7 mouse cellular contexts compared by ENCODE assay signal in the genomic region with DNA sequence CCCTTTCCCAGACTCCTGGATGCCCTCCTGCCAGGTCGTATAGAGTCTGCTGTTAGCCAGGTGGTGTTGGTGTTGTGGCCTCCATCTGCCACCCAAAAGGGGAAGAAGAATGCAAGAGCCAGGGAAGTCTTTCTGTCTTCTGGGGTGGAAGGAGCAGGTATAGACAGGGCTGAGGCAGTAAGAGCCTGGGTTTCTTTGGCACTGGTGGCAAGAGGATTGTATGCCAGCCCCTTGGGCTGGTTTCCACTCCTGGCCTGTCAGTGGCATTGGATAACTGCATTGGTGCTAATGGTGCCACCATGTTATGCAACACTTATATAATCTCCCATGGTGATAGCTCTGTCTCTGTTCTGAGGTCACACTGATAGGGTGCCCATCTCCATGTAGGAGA. TPM values are rescaled to one million over a fixed set of nuclear protein-coding genes. Genes with fewer than 3 reads are reported as not detected.
DNase-seq lines count a peak whose midpoint lies in the region; ATAC-seq and TF ChIP-seq lines count a peak whose summit lies in the region.

No protein-coding gene starts in this region.

- peak overlapping the region; percentile 98 for H3K4me2 ChIP-seq in lung, embryonic 15.5 days
- peak overlapping the region; percentile 94 for H3K4me2 ChIP-seq in heart, embryonic 12.5 days
- H3K4me2 ChIP-seq in neural tube, embryonic 12.5 days (replicated peaks) = peak overlapping the region; percentile 90

- no peak for TF ChIP-seq POLR2A in cerebellum, adult 2 months (IDR thresholded peaks at IDR 0.05; ENCODE audit: borderline replicate concordance, insufficient read depth, low read length)

- H3K9me3 ChIP-seq in lung, embryonic 15.5 days = no peaks in the 10 kb centered on the region
- no peaks in the 10 kb centered on the region for H3K9me3 ChIP-seq in heart, embryonic 12.5 days (replicated peaks)
- no peaks in the 10 kb centered on the region for H3K9me3 ChIP-seq in neural tube, embryonic 12.5 days

- no peak overlapping the region for H3K27ac ChIP-seq in lung, embryonic 15.5 days
- H3K27ac ChIP-seq in cerebellum, adult 2 months (ENCODE audit: insufficient read depth, low read length) = peak overlapping the region; percentile 69
- no peak overlapping the region for H3K27ac ChIP-seq in heart, embryonic 12.5 days (ENCODE audit: poor library complexity, severe bottlenecking)
- H3K27ac ChIP-seq in neural tube, embryonic 12.5 days = no peak overlapping the region

- no peak overlapping the region for H3K9ac ChIP-seq in lung, embryonic 15.5 days
- H3K9ac ChIP-seq in heart, embryonic 12.5 days = no peak overlapping the region
- H3K9ac ChIP-seq in neural tube, embryonic 12.5 days = no peak overlapping the region

- H3K27me3 ChIP-seq in lung, embryonic 15.5 days = no peaks in the 10 kb centered on the region
- no peaks in the 10 kb centered on the region for H3K27me3 ChIP-seq in cerebellum, adult 2 months (ENCODE audit: control insufficient read depth, insufficient read depth, low read length)
- H3K27me3 ChIP-seq in heart, embryonic 12.5 days (replicated peaks) = no peaks in the 10 kb centered on the region
- 0 out of 2 replicates have a peak, but pooled peaks cover 5% of the 10 kb centered on the region for H3K27me3 ChIP-seq in neural tube, embryonic 12.5 days (replicated peaks)

- peak overlapping the region; percentile 74; the same call in 1 of the 2 replicates for H3K4me3 ChIP-seq in lung, embryonic 15.5 days
- H3K4me3 ChIP-seq in cerebellum, adult 2 months (replicated peaks; ENCODE audit: insufficient read depth, low read depth, low read length) = peak overlapping the region; percentile 76
- H3K4me3 ChIP-seq in heart, embryonic 12.5 days = peak overlapping the region; percentile 79
- no peak overlapping the region for H3K4me3 ChIP-seq in neural tube, embryonic 12.5 days

- ATAC-seq in lung, embryonic 15.5 days (ENCODE audit: borderline replicate concordance, extremely low read depth, low FRiP score, low TSS enrichment) = no peak
- no peak for ATAC-seq in heart, embryonic 12.5 days (ENCODE audit: insufficient number of reproducible peaks, low FRiP score)
- ATAC-seq in neural tube, embryonic 12.5 days (ENCODE audit: low FRiP score, low read depth) = 0 out of 2 replicates have a peak, but pooled peaks have one; percentile 4
- ATAC-seq in inflammation-experienced regulatory T-cells, adult 6 months = no peak

- H3K36me3 ChIP-seq in lung, embryonic 15.5 days = no peaks in the 10 kb centered on the region
- H3K36me3 ChIP-seq in heart, embryonic 12.5 days = no peaks in the 10 kb centered on the region
- H3K36me3 ChIP-seq in neural tube, embryonic 12.5 days = no peaks in the 10 kb centered on the region

- no peak for TF ChIP-seq CTCF in cerebellum, adult 2 months (IDR thresholded peaks at IDR 0.05; ENCODE audit: borderline replicate concordance, insufficient read depth, low read depth, low read length)

- DNase-seq in lung, postnatal 36 days = no peak
- peak; percentile 77 to 84 for DNase-seq in cerebellum, adult 2 months
- peak; percentile 33 to 37 for DNase-seq in left cerebral cortex, adult 8-10 months (ENCODE audit: low spot score in 2 of 2)

- WGBS in lung, embryonic 15.5 days = 6% methylated on average over 1 of the region's 1 CpGs
- WGBS in cerebellum, adult 2 months = 0% methylated on average over 1 of the region's 1 CpGs
- WGBS in heart, embryonic 12.5 days = 25% methylated on average over 1 of the region's 1 CpGs
- 21% methylated on average over 1 of the region's 1 CpGs for WGBS in neural tube, embryonic 12.5 days

- peaks cover 17% of the 10 kb centered on the region for H3K4me1 ChIP-seq in lung, embryonic 15.5 days
- H3K4me1 ChIP-seq in cerebellum, adult 2 months (ENCODE audit: control insufficient read depth, insufficient read depth, low read length) = peaks cover 6% of the 10 kb centered on the region
- H3K4me1 ChIP-seq in heart, embryonic 12.5 days (replicated peaks) = peaks cover 23% of the 10 kb centered on the region
- peaks cover 20% of the 10 kb centered on the region for H3K4me1 ChIP-seq in neural tube, embryonic 12.5 days

RNA-seq across cellular contexts. Expression of a gene that starts 38.7 kb away (rescaled TPM):
- polyA plus RNA-seq in lung, embryonic 15.5 days (2015; fragmentation: Nextera tagmentation; extraction: Ambion mirVana) = 179 and 183 TPM in 2 replicates
- 15.0 and 16.0 TPM in 2 replicates for polyA plus RNA-seq in cerebellum, adult 2 months (2012; rRNA removed)
- 86.2 and 91.5 TPM in 2 replicates for polyA plus RNA-seq in heart, embryonic 12.5 days (2016; fragmentation: Nextera tagmentation; extraction: Ambion mirVana)
- total RNA-seq in left cerebral cortex, adult 8-10 months (2022) = 10 to 100 TPM; 58.3 to 75.9 (median 69.7) TPM
- 48.8 and 52.1 TPM in 2 replicates for polyA plus RNA-seq in neural tube, embryonic 12.5 days (2016; fragmentation: Nextera tagmentation; extraction: Ambion mirVana)
- under 1 TPM in 2 of 3 experiments, not detected in 1; 0.30 TPM for polyA plus RNA-seq in inflammation-experienced regulatory T-cells, adult 6 months (2017; shearing (Covaris generic))

Comparison
In these comparisons a context has a peak if more than half of its experiments do, and no peak if none do; other contexts are left out.
1. RNA of a gene that starts 38.7 kb away (polyA plus RNA-seq): 179 to 183 TPM in lung, embryonic 15.5 days, 86.2 to 91.5 TPM in heart, embryonic 12.5 days, 48.8 to 52.1 TPM in neural tube, embryonic 12.5 days and 15.0 to 16.0 TPM in cerebellum, adult 2 months; 0.30 TPM in inflammation-experienced regulatory T-cells, adult 6 months; every median in the first group is over 10 times any median in the second.
2. Peak in every context shown above with its lines, with median percentiles within 50 percentile points of each other: H3K4me2 ChIP-seq.